Mouse (Mus musculus) liver, postnatal 0 days (tissue): ENCODE data around the gene Fn1.

Experiments used
- CTCF ChIP-seq: sonication (generic); IDR thresholded peaks from 2 replicates; pipeline ENCODE4 v1.5.1; 2016; ENCODE audit warnings: antibody characterized with exemption, low read depth
- EP300 ChIP-seq: IDR thresholded peaks from 2 replicates; pipeline ENCODE4 v1.6.1; 2016; ENCODE audit warnings: antibody characterized with exemption, low read depth, mild to moderate bottlenecking

DNA sequence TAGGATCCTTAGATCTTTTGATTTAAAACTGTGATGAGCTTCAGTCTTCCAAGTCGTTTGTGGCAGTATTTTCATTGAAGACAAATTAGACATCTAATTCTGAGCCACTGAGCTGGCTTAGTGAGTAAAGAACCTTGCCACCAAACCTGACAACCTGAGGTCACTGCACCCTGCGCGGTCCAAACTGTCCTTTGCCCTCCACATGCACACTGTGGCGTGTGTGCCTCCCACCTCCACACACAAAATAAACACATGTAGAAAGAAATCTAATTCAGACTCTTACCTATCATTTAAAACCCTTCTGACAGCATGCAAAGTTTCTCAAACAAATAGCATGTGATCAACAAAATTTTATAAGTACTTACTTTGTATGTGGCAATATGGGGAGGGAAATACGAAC, 6.2 kb downstream of the Fn1 start:
- TF ChIP-seq CTCF = no peak
- no peak for TF ChIP-seq EP300
